Mouse (Mus musculus) liver, adult 2 months (tissue): ENCODE data around the gene Sde2.

Source experiments
- CTCF ChIP-seq: fragments of 200-500 bp; IDR thresholded peaks from 2 replicates; pipeline ENCODE4 v1.5.1; 2011; ENCODE audit warnings: low read depth, low read length, control low read depth
- POLR2A ChIP-seq: fragments of 200-500 bp; IDR thresholded peaks from 2 replicates; pipeline ENCODE4 v1.6.1; 2011; ENCODE audit warnings: low read length, control low read depth; ENCODE audit not compliant: insufficient read depth; ENCODE audit errors: extremely low read depth

DNA sequence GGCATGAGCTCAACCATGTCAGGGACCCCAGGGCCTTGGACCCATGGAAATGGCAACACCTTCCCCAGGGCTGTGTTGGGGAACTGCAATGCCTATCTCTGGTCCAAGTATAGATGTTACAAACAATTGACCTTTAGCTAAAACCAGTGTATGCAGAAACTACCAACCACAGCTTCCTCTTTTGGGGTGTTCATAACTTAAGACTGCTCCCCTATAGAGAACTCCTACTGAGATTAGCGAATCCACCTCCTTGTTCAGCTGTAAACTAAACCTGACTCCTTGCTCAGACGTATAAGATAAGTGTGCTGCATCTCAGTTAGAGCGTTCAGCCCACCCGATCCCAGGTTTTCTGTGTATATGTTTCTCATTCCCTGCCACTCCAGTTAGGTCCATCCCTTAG lies 24.3 kb upstream of the Sde2 start:
- TF ChIP-seq POLR2A (no peak), CTCF (no peak)
